Mouse (Mus musculus): ENCODE data around the gene Cap2.

Cap2 gene

DNA sequence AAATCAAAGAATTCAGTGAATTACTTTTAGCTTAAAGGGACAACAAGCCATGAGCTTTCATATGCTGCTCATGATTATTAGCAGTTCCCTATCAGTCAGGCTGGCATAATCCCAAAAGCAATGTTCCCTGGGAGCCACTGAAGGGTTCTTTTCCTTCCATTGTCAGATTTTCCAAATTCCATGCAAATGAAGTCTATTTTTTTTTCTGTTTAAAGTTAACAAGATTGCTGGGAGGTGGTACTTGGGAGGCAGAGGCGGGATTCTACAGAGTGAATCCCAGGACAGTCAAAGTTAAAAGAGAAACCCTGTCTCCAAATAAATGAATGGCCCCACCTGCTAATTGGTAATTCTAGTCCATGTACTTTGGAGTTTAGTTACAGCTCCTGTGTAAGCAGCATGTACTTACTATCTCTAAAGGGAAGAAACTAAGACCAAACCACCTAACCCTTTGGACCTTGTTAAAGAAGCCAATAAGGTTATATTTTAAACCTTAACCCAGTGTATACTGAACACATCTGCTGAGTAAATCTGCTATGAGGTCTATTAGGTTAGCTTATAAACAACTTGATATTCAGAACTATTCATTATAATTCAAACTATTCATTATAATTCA, 193.8 kb downstream of the Cap2 start:
- no peak for DNase-seq (ENCODE audit: low read depth, low spot score)

DNA sequence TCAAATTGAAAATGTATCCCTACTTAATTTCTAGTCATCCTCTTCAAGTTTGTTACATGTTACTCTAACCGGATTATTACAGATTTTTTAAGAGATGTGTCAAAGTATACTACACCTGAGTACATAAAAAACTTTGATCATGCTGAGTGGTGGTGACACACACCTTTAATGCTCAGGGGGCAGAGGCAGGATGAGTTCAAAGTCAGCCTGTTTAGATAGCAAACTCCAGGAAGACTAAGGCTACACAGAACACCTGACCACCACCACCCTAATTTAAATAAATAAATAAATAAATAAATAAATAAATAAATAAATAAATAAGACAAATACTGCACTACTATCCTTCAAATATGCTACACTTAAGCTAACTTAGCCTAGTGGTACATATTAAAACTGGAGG, 194.3 kb downstream of the Cap2 start:
- no peak for DNase-seq (ENCODE audit: low read depth, low spot score)

DNA sequence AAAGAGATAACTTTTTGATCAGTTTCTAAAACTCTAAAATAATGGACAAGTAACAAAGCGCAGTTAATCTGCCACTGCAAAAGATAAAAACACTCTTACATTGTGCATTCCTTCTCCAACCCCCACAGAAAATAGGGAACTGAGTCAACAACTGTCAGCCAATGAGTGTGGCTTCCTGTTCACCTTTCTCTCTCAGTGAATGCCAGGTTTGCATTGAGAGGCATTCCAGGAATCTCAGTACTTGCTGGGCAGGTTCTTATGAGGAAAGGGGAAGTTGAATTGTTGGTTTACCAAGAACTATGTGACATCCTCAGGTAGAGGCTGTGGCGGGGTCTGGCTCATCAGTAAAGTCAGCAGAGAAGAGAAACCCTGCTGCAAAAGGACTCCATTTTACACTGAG, 195.1 kb downstream of the Cap2 start:
- DNase-seq (ENCODE audit: low read depth, low spot score): no peak

DNA sequence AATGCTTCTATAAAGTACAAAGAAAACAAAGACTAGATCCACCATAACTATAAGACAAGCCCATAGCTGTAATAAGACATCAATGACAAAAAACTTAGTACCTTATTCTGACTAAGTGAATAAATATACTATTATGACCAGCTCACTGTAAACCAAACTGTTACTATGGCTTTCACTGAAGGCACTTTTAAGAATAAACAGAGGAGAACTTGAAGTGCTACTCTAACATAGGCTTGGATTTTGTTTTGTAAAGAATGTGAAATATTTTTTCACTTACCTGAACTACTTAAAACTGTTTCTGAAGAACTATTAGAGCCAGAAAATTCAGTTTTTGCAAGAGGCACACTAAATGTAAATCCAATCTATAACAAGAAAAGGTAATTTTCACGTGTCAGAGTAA, 197.7 kb downstream of the Cap2 start:
- DNase-seq (ENCODE audit: low read depth, low spot score): no peak
